Mouse (Mus musculus) right cerebral cortex, postnatal 4 days (tissue): ENCODE measurements at regions not wholly inside any gene's neighbourhood (a gene's known extent, or its start where the extent isn't known, plus 50 kb on each side); places are given as distances from the start of the nearest gene placed in this dataset.

ENCODE experiments used
- DNase-seq: peaks from one replicate; pipeline ENCODE4 v3.0.0-alpha.2; 2022

DNA sequence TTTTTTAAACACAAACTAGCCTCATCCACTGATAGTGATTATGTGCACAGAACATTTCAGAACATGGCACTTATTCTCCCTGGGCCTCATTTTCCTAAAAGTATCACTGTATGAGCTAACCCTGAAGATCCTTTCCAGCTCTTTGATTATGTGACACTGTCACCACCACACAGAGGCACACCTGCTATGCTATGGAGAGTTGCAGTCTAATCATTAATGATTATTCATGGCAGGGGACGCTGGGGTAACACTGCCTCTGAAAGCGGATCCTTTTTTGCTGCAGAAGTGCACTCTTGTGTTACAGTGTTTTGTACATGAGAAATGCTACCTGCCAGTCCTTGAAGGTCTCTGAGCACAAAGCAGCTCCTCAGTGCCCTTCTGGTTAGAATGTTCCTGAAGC lies 615.3 kb upstream of the Fbxo33 start:
- DNase-seq, result no peak

GRCm38 (mm10) chr12:59822918-59823317 lies 603.4 kb upstream of the Fbxo33 start:
- DNase-seq, result no peak

GRCm38 (mm10) chr12:59822435-59822834 lies 602.9 kb upstream of the Fbxo33 start:
- DNase-seq, result no peak

DNA sequence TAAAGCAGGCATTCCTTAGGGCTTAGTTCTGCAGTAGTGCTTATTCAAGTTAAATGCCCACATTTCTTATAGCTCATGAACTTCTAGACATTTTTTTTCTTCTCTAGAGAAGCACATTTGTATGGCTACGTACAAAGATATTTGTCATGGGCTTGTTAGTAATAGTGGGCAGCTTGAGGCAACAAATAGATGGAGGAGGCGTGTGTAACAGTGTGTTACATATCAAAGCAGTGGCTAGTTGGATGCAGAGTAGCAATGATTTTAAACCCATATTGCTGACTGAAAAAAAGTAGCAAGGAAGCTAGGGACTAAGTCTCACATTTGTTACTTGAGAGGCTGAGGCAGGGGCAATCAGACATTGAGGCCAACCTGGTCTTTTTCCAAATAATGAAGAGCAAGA lies 602.2 kb upstream of the Fbxo33 start:
- DNase-seq, result no peak

- DNase-seq, result no peak
These were observed 596.4 kb upstream of the Fbxo33 start for GRCm38 (mm10) chr12:59815965-59816364.

DNA sequence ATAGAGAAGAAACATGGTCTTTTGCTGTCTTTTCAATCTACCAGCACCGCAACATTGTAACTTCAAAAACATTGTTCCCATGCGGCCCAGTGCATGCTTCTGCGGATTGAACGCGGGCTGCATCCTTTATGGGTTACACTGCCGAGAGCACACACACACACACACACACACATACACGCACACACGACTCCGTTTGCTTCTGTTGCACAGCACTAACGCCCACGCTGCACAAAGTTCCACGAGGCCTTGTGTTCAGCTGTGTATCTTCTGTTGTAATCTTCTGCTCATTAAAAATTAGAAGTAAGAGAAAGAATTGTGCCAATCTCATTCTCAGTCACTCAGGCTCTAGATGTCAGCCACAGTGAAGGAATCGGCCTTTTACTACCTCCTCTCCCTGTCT lies 594.8 kb upstream of the Fbxo33 start:
- no peak for DNase-seq

GRCm38 (mm10) chr12:59809224-59809623 lies 589.7 kb upstream of the Fbxo33 start:
- DNase-seq, result no peak

DNA sequence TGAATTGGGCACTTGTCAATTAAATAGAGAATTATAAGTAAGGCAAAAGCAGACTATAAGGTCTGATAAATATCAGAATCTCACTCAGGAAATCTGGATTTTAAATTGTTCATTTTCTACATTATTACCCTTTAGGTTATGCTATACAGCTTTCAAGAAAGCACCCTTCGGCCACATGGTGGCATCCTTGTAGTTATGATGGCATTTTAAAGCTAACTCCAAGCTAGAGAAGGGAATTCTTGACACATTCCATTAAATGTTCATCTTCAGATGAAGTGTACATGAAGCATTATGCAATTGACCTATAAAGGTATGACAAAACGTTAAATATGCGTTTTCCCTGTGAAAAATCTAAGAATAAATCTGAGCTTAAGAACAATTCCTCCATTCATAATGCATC lies 578.5 kb upstream of the Fbxo33 start:
- peak; percentile 63 for DNase-seq

- DNase-seq, result no peak
These were observed 571.9 kb upstream of the Fbxo33 start for GRCm38 (mm10) chr12:59791473-59791872.

DNA sequence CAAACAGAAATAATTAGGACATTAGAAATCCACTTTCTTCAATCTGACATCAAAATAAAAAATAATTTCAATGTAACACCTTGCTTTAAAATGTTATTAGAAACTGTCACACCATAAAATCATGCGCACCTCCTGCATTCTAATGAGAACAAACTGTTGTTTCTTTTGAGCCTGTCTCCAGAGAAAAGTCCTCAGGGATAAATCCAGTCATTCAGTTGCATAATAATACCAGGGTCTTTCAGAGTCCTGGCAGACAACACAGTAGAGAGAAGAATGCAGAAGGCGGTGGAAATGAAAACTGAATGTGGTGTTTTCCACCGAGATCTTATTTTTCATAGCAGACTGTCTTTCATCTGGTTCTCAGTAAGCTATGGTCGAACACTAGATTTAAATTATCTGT lies 567.3 kb upstream of the Fbxo33 start:
- no peak for DNase-seq

DNA sequence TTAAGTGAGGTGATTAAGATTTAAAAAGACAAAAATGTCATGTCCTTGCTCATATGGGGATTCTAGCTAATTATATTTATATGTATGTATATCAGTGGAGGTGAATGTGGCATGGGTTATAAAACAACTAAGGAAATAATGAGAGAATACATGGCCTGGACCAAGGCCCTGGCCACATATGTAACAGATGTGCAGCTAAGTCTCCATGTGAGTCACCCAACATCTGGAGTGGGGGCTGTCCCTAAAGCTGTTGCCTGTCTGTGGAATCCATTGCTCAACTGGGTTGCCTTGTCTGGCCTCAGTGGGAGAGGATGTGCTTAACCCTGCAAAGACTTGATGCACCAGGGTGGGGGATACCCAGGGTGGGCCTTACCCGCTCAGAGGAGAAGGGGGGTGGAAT lies 551.5 kb upstream of the Fbxo33 start:
- no peak for DNase-seq

DNA sequence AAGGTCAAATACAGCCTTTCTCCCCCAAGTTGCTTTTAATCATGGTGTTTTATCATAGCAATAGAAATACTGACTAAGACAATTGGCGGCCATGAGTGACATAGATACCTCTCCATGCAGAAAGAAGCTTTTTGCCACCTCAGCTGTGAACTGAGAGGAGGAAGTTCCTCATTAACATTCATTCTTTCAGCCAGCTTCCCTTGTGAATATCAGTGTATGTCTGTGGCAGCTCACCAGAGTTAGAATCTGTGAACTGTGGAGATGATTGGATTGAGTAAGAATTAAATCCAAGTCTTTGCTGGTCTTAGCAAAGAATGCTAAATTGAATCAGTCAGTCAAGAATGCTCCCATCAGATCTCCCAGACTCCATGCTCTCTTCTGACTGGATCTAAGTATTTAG lies 542.7 kb upstream of the Fbxo33 start:
- no peak for DNase-seq

GRCm38 (mm10) chr12:59744768-59745167 lies 525.2 kb upstream of the Fbxo33 start:
- DNase-seq, result no peak

- peak; percentile 2 for DNase-seq
These were observed 523.7 kb upstream of the Fbxo33 start for GRCm38 (mm10) chr12:59743211-59743610.

- no peak for DNase-seq
These were observed 505.4 kb upstream of the Fbxo33 start for GRCm38 (mm10) chr12:59724951-59725350.

- DNase-seq, result no peak
These were observed 503.1 kb upstream of the Fbxo33 start for GRCm38 (mm10) chr12:59722471-59723182.

GRCm38 (mm10) chr12:59713216-59713615 lies 493.7 kb upstream of the Fbxo33 start:
- no peak for DNase-seq

GRCm38 (mm10) chr12:59683235-59683634 lies 463.7 kb upstream of the Fbxo33 start:
- no peak for DNase-seq

DNA sequence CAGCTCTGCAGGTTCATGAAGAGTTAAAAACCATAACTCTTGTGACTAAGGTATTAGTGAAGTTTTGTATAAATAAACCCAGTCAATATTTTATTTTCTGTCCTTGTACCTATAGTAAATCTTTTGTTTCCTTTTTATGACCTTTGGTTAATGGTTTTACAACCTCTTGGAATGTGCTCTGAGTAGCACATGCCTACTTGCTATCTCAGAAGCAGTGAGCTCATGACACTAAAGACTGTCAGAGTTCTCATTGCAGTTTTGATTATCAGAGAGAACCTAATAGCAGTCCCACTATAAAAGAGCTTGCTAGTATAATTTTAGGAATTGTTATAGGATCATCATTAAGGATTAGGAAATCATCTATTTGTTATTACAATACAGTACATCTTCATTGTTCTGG lies 443.6 kb upstream of the Fbxo33 start:
- no peak for DNase-seq

GRCm38 (mm10) chr12:59630678-59631077 lies 411.2 kb upstream of the Fbxo33 start:
- no peak for DNase-seq

- no peak for DNase-seq
These were observed 403.6 kb upstream of the Fbxo33 start for GRCm38 (mm10) chr12:59623147-59623546.

- DNase-seq, result no peak
These were observed 401.6 kb upstream of the Fbxo33 start for GRCm38 (mm10) chr12:59621132-59621531.

DNA sequence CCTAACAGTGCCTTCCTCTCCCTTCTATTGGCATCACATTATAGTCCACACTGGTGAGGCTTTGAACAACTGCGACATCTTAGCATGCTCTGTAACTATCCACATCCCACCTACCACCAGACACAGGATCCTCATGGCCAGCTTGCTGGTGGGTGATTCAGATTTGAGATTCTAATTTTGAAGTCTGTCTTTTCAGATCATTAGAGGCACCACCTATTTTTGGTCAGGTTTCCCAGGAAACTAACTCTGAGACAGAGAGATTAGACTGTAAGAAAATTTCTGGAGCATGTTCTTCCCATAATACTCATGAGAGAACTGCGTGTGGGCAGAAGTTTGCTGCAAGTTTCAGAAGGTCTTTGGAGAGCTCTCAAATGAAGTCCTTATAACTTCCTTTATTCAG lies 400.8 kb upstream of the Fbxo33 start:
- DNase-seq, result no peak

DNA sequence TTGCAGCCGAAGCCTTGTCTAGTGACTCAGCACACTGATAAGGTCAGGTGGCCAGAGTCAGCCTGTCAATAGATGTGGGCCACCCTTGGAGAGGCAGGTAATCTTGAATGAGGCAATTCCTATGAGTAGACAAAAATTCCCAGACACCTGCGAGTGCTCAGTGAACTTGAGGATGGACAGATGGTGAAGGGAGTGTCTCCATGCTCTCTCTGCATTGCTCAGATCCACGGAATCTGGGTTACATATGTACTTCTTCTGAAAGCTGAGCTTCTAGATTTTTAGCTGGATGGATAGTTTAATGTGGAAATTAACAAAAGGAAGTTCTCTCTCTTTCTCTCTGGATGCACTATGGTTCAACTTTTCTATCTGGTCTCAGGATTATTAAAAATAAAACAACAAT lies 396.6 kb upstream of the Fbxo33 start:
- no peak for DNase-seq

- no peak for DNase-seq
These were observed 380.3 kb upstream of the Fbxo33 start for GRCm38 (mm10) chr12:59599785-59600184.
